Mouse (Mus musculus): Measurements from ENCODE around the gene Crocc2.

The Crocc2 gene

DNA sequence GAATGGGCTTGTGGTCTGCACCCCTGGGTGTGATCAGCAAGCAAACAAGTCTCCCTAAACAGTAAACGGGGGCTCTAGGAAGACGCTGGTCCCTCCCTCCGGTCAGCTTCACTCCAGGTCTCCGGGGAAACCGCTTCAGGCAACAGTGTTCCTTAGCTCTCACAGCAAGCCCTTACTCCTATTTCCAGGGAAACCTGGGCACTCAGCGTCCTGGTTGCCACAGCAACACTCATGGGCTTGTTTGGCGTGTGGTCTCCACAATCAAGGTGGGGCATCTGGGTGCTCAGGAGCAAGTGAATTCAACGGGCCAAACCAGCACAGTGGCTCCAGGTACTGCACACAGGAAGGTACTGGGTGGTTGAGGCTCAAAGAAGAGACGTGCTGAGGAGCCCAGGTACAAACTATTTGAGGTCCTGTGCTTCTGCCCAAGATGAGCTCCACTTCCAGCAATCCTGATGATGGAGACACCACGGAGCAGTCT lies at the start of gene Crocc2:
Crocc2 (plus strand) TSS at position 431 of the 481 bp plus-strand sequence.
- no peak for DNase-seq (ENCODE audit: low spot score)

DNA sequence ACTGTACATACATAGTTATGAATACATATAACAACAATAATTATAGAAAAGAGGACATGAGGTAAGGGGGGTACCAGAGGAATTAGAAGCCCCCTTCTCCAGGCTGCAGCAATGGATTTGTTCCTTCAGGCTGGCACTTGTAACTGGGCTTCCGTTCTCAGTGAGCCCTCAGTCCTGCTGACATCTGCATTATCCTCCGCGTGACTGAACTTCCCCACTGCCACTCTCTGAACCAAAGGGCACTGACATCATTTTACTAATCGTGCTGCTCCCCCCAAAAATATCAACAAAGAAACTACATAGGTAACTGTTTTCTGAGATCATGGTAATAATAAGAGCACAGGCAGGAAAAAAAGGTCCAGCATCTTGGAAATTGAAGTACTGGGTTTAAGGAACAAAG lies 49.7 kb upstream of the Crocc2 start:
- DNase-seq (ENCODE audit: low spot score): no peak

GRCm38 (mm10) chr1:93123179-93123854 lies 45.2 kb upstream of the Crocc2 start:
- DNase-seq (ENCODE audit: low spot score): no peak

GRCm38 (mm10) chr1:93124066-93124465 lies 44.5 kb upstream of the Crocc2 start:
- peak; percentile 19 for DNase-seq (ENCODE audit: low spot score)

- DNase-seq (ENCODE audit: low spot score): peak; percentile 59
Measured at GRCm38 (mm10) chr1:93125256-93125655, 43.3 kb upstream of the Crocc2 start.

- DNase-seq (ENCODE audit: low spot score): no peak
Measured at GRCm38 (mm10) chr1:93128209-93128608, 40.3 kb upstream of the Crocc2 start.

- peak; percentile 65 for DNase-seq (ENCODE audit: low spot score)
Measured at GRCm38 (mm10) chr1:93128710-93129349, 39.7 kb upstream of the Crocc2 start.

DNA sequence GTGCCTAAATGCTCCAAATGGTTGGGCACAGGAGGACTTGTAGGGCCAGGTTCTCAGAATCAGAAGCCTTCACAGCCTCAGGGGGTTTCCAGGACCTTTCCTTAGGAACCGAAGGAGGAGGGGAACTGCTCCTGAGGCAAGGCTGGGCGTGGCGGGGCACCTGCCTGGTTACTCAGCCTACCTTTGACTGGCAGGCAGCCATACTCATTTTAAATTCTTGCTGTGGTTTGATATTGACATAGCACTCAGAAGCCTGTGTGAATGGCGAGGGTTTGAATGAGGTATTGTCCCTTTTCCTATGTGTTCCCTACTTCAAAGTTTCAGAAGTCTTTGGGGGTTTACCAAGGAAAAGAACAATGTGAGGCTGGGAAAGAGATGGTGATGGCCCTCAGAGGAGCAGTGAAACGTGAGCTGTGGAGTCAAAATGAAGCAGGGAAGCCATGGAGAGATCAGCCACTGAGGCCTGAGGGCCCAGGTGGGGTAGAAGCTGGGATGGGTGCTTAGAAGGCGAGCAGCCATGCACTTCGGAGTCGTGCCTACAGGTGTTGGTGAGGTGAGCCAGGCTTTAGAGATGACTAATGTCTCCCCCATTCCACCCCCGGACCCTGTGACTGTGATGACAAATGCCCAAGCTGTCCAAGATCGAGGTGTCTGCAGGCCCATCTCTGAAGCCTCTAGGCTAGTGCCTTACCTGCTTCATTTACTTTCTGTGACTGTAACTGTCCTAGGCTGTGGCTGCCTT lies 38.1 kb upstream of the Crocc2 start:
- DNase-seq (ENCODE audit: low spot score): no peak

DNA sequence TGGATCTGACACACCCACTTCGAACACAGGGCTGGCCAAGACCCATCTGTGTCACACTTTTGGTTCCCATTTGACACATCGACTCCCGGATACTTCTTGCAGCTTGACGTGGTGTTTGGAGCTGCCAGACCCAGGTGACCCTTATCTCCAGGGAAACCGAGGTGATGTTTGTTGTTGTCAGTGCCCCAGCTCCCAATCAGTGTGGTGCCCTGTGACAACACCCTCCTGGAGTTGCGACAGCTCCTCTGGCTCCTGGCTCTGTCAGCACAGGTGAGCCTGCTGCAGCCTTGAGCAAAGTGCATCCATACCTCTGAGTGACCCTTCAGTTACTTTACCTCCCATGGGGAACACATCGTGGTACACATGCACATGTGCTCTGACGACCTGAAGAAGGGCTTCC lies 35.8 kb upstream of the Crocc2 start:
- no peak for DNase-seq (ENCODE audit: low spot score)

GRCm38 (mm10) chr1:93135036-93135526 lies 33.4 kb upstream of the Crocc2 start, which contains the start of gene Agxt:
Gene Agxt (plus strand): TSS chr1:93135240.
- no peak for DNase-seq (ENCODE audit: low spot score)

DNA sequence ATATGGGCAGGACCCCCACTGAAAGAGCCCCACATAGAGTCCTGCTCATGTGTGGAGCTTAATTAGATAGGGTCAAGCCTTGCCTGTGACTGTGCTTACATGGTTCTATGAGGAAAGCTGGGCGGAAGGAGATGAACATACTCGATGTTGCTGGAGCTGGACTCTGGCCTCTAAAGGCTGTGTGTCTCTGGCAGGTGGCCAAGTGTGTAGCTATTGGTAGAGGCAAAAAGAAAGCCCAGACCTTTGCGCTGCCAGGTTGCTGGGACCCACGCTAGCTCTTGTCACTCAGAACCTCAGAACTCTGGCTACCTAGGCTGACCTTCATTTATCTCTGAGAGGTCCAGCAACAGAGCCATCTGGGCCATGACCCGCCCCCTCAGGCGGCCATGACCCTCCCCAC lies 30.0 kb upstream of the Crocc2 start:
- no peak for DNase-seq (ENCODE audit: low spot score)

GRCm38 (mm10) chr1:93139713-93140112 lies 28.8 kb upstream of the Crocc2 start:
- DNase-seq (ENCODE audit: low spot score): no peak

DNA sequence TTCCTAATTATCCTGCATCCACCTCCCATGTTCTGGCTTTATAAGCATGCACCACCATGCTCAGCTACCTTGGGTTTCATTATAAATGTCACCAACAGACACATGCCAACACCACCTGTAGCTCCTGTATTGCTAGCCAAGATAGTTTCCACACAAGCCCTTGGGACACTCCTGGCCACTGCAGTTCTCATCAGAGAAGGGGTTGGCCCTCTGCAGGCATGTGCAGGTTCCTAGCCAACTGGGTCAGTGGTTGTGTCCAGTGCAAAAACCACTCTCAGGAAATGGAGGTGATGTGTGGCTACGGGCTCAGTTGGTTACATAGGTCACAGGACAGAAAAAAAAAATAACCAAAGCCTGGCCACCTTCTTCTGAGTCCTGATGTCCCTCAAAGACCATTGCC lies 25.7 kb upstream of the Crocc2 start:
- peak; percentile 52 for DNase-seq (ENCODE audit: low spot score)

DNA sequence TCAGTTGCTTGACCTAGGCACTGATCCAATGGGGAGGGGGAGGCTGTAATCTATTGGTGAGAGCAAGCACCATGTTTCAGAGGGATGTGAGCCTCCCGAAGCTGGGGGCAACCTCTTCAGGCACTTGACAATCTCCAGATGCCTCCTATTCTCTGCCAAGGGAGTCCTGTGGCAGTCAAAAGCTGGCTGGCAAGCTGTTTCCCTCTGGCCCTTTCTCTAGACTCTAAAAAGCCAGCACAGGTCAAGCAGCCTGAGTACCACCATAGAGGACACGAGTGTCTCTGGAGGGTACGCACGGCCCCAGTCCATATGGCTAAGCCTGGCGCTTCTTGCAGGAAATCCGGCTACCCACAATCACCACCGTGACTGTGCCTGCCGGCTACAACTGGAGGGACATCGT lies 24.3 kb upstream of the Crocc2 start:
- DNase-seq (ENCODE audit: low spot score): no peak

DNA sequence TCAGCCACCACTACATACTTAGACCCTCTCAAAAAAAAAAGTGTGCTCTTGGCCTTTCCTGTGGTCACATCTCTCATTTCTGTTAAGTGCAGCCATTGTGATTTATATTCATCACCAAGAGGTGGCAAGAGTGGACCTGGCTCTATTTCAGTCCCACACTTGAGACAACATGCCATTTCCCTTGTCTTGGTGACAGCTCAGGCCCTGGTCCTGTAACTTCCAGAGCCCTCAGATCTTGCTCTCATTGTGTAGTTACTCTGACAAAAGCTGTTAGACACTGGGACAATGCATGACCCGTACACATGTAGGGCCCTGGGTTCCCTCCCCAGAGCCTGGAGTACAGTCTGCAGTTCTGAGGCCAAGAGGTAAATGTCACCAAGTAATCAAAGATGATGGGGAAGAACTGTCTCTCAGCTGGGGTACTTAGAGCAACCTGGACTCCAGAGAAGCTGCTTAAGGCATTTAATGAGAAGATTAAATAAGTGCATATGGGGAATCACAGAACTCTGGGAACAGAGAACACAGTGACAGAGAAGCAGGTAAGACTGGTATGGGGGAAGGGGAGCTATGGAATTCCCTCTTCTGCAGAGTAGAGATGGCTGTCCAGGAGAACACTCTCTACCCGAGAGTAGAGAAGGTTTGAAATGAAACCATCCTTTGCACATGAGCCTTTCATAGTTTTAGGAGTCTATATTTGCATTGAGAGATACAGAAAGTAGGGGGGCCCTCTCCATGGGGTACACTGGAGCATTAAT lies 17.4 kb upstream of the Crocc2 start:
- no peak for DNase-seq (ENCODE audit: low spot score)

GRCm38 (mm10) chr1:93157566-93157965 lies 11.0 kb upstream of the Crocc2 start:
- no peak for DNase-seq (ENCODE audit: low spot score)

DNA sequence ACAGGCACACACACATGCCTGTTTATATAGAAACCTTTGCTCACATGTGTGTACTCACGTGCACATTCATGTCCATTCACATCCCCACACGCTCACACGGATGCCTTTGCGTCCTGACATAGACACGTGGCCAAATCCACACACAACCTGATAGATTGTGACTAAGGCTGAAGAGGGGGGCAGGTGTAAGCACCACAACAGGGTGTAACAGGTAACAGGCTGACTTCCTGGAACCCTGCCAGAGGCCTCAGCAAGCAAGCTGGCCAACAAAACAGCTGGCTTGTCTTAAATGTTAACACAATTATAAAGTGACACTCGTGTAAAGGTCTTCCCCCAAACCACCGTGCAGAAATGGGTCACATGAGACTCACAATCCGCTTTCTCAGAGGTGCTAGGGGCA lies 9.6 kb upstream of the Crocc2 start:
- no peak for DNase-seq (ENCODE audit: low spot score)

GRCm38 (mm10) chr1:93159566-93160500 lies 8.7 kb upstream of the Crocc2 start:
- no peak for DNase-seq (ENCODE audit: low spot score)

DNA sequence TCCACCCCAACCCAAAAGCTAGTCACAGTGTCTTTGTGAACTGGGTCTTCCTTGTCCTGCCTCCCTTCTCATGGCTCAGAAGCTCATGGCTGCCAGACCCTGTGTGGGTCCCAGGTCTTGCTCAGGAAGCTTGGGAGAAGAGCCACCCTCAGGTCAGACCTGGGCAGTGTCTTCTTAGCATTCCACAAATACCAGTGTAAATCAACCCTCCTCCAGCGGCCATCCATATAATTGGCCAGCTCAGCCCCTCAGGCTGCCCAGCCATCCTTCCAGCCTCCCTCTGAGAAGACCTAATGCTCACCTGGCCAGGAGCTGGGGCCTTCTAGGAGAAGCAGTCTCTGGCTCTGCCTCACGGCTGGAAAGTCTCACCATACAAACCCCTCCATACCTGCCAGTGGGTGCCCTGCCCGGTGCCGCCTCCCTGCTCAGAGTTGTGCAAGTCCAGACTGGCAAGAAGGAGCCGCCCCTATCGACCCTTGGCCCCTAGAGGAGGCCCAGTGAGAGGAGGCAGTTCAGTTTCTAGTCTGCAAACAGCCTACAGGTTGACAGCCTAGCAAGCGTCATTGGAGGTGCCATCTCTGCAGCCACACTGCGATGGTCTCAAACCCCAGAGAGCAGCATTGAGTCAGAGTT lies 7.9 kb upstream of the Crocc2 start, which contains the start of gene 2310007B03Rik:
2310007B03Rik (minus strand) TSS at position 448 of the 633 bp plus-strand sequence.
- no peak for DNase-seq (ENCODE audit: low spot score)

DNA sequence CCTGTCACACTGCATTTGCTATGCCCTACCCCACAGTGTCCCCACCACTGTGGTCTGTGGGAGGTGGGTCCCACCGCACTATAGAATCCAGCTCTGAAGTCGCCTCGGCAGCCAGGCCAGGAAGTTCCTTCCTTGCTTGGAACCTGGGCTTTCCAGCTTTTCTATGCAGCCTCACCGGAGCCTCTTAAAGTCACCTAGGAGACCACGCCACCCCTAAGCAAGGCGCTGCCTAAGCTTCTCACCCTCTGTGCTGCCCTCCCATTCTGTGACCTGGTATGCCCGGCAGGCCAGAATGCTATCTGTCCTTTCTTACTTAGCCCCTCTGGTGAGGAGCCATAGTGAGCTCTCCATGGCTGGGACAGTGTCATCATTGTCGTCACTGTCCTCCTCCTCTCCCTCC lies 7.2 kb upstream of the Crocc2 start:
- no peak for DNase-seq (ENCODE audit: low spot score)

Measured in adipocyte (in vitro differentiated cells).